Mouse (Mus musculus): Measurements from ENCODE around the gene Lbh. TPM values are rescaled to one million over a fixed set of nuclear protein-coding genes. Genes with fewer than 3 reads are reported as not detected.

The Lbh gene
- total and polyA plus RNA-seq, 2 experiments from 2014 or later = 28.5 to 478 TPM

DNA sequence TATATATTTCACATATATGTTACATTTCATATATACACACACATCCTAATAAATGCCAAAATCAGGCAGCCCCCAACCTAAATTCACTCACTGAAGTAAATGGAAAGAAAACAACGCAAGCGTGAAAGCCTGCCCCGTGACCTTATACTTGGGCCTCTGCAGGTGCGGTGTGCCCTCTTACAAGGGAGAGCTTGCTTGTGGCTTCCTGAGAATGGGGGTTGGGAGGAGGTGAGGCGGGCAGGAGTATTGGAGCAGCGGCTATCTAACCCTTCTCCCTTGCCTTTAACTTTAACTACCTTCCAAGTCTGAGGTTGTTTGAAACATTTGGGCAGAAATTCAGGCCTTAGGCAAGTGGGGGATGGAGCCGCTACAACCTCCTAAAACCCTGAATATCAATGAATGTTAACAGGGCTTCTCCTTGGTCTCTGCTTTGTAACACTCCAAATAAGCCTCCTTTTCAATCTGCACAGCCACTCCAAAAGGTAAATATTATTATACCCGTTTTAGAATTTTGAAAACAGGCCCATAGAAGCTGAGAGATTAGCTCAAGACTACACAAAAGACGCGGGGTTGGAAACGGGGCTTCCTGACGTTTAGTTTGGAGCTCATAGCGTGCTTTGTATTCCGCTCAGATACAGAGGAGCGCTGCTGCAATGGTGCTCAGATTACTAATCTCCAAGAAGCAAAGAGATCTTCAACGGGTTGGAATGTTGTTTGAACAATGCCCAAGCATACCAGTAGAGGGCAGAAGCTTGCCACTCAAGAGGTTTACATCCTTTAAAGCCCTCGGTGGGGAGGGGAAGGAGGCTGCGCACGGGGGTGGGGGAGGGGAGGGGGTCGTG is 28.3 kb upstream of the Lbh start:
- Histone ChIP-seq H3K27me3 (ENCODE audit: control insufficient read depth, insufficient read depth, low read length) (no peaks in the 10 kb centered on the region), H3K4me2 (ENCODE audit: low read depth, low read length) (no peak overlapping the region), H3K4me1 (ENCODE audit: control insufficient read depth, insufficient read depth) (0 out of 2 replicates have a peak, but pooled peaks cover 5% of the 10 kb centered on the region), H3K36me3 (replicated peaks; ENCODE audit: control insufficient read depth, insufficient read depth, low read length) (no peaks in the 10 kb centered on the region), H3K9ac (replicated peaks; ENCODE audit: low read depth, low read length) (no peak overlapping the region), H3K27ac (ENCODE audit: low read depth) (no peak overlapping the region), H3K9me3 (replicated peaks; ENCODE audit: control insufficient read depth, low read length) (no peaks in the 10 kb centered on the region), H3K4me3 (ENCODE audit: low read depth, low read length) (no peak overlapping the region)
- peak; percentile 70 for DNase-seq (ENCODE audit: low spot score)
- 28% methylated on average over 19 of the region's 20 CpGs for WGBS
- ATAC-seq (ENCODE audit: insufficient read depth, low read depth) = peak; percentile 20; the same call in 1 of the 2 replicates
- TF ChIP-seq EP300 (IDR thresholded peaks at IDR 0.05; ENCODE audit: low read depth) (no peak), CTCF (IDR thresholded peaks at IDR 0.05; ENCODE audit: low read depth) (peak; percentile 82)

DNA sequence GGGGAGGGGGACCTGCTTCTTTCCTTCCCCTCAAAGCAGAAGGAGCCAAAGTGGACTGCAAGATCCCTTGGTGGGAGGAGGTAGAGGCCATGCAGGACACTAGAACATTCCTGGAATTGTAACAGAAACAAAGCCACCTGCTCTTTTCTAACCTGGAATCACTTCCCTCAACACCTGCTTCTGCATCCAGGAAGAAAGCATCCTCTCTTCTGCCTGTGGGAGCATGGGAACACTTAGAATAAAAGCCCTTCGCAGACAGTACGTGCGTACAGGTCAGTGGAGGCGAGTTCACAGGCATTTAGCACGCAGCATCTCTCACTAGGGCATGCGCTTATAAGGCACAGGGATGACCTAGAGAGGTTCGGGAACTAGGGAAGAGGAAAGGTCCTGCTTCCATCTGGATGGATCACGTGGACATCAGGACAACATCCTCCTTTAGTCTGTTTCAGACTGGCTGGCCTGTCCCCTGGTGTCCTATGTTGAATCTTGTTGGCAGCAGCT is 27.7 kb upstream of the Lbh start:
- no peak overlapping the region for H3K4me3 ChIP-seq (ENCODE audit: low read depth, low read length)
- 52% methylated on average over 8 of the region's 8 CpGs for WGBS
- 0 out of 2 replicates have a peak, but pooled peaks cover 5% of the 10 kb centered on the region for H3K4me1 ChIP-seq (ENCODE audit: control insufficient read depth, insufficient read depth)
- no peak overlapping the region for H3K4me2 ChIP-seq (ENCODE audit: low read depth, low read length)
- no peaks in the 10 kb centered on the region for H3K9me3 ChIP-seq (replicated peaks; ENCODE audit: control insufficient read depth, low read length)
- no peak overlapping the region; the same call in 1 of the 2 replicates for H3K9ac ChIP-seq (replicated peaks; ENCODE audit: low read depth, low read length)
- H3K27ac ChIP-seq (ENCODE audit: low read depth) = no peak overlapping the region
- ATAC-seq (ENCODE audit: insufficient read depth, low read depth) (no peak), DNase-seq (ENCODE audit: low spot score) (no peak)
- H3K36me3 ChIP-seq (replicated peaks; ENCODE audit: control insufficient read depth, insufficient read depth, low read length) = no peaks in the 10 kb centered on the region
- H3K27me3 ChIP-seq (ENCODE audit: control insufficient read depth, insufficient read depth, low read length) = no peaks in the 10 kb centered on the region
- TF ChIP-seq CTCF (IDR thresholded peaks at IDR 0.05; ENCODE audit: low read depth) (no peak), EP300 (IDR thresholded peaks at IDR 0.05; ENCODE audit: low read depth) (no peak)

GRCm38 (mm10) chr17:72891556-72891955 is 26.5 kb upstream of the Lbh start:
- 90% methylated on average over 6 of the region's 6 CpGs for WGBS
- ATAC-seq (ENCODE audit: insufficient read depth, low read depth) (no peak), DNase-seq (ENCODE audit: low spot score) (no peak)
- Histone ChIP-seq H3K9ac (replicated peaks; ENCODE audit: low read depth, low read length) (no peak overlapping the region), H3K4me3 (ENCODE audit: low read depth, low read length) (no peak overlapping the region), H3K4me1 (ENCODE audit: control insufficient read depth, insufficient read depth) (0 out of 2 replicates have a peak, but pooled peaks cover 5% of the 10 kb centered on the region), H3K4me2 (ENCODE audit: low read depth, low read length) (no peak overlapping the region), H3K36me3 (replicated peaks; ENCODE audit: control insufficient read depth, insufficient read depth, low read length) (no peaks in the 10 kb centered on the region), H3K27me3 (ENCODE audit: control insufficient read depth, insufficient read depth, low read length) (no peaks in the 10 kb centered on the region), H3K9me3 (replicated peaks; ENCODE audit: control insufficient read depth, low read length) (no peaks in the 10 kb centered on the region), H3K27ac (ENCODE audit: low read depth) (no peak overlapping the region)
- TF ChIP-seq EP300 (IDR thresholded peaks at IDR 0.05; ENCODE audit: low read depth) = no peak
- TF ChIP-seq CTCF (IDR thresholded peaks at IDR 0.05; ENCODE audit: low read depth) = no peak

- Histone ChIP-seq H3K9ac (replicated peaks; ENCODE audit: low read depth, low read length) (no peak overlapping the region), H3K27ac (ENCODE audit: low read depth) (no peak overlapping the region), H3K4me3 (ENCODE audit: low read depth, low read length) (no peak overlapping the region), H3K27me3 (ENCODE audit: control insufficient read depth, insufficient read depth, low read length) (no peaks in the 10 kb centered on the region), H3K4me1 (ENCODE audit: control insufficient read depth, insufficient read depth) (0 out of 2 replicates have a peak, but pooled peaks cover 4% of the 10 kb centered on the region), H3K9me3 (replicated peaks; ENCODE audit: control insufficient read depth, low read length) (no peaks in the 10 kb centered on the region), H3K36me3 (replicated peaks; ENCODE audit: control insufficient read depth, insufficient read depth, low read length) (no peaks in the 10 kb centered on the region), H3K4me2 (ENCODE audit: low read depth, low read length) (no peak overlapping the region)
- 89% methylated on average over 3 of the region's 3 CpGs for WGBS
- no peak for TF ChIP-seq EP300 (IDR thresholded peaks at IDR 0.05; ENCODE audit: low read depth)
- no peak for TF ChIP-seq CTCF (IDR thresholded peaks at IDR 0.05; ENCODE audit: low read depth)
- ATAC-seq (ENCODE audit: insufficient read depth, low read depth) = no peak
- DNase-seq (ENCODE audit: low spot score) = no peak
These were observed 22.6 kb upstream of the Lbh start for GRCm38 (mm10) chr17:72895506-72895905.

- WGBS = 80% methylated on average over 7 of the region's 7 CpGs
- Histone ChIP-seq H3K27ac (ENCODE audit: low read depth) (no peak overlapping the region), H3K27me3 (ENCODE audit: control insufficient read depth, insufficient read depth, low read length) (no peaks in the 10 kb centered on the region), H3K9ac (replicated peaks; ENCODE audit: low read depth, low read length) (no peak overlapping the region), H3K36me3 (replicated peaks; ENCODE audit: control insufficient read depth, insufficient read depth, low read length) (no peaks in the 10 kb centered on the region), H3K4me3 (ENCODE audit: low read depth, low read length) (no peak overlapping the region), H3K4me1 (ENCODE audit: control insufficient read depth, insufficient read depth) (no peaks in the 10 kb centered on the region), H3K9me3 (replicated peaks; ENCODE audit: control insufficient read depth, low read length) (no peaks in the 10 kb centered on the region), H3K4me2 (ENCODE audit: low read depth, low read length) (no peak overlapping the region)
- TF ChIP-seq CTCF (IDR thresholded peaks at IDR 0.05; ENCODE audit: low read depth) (no peak), EP300 (IDR thresholded peaks at IDR 0.05; ENCODE audit: low read depth) (no peak)
- no peak for DNase-seq (ENCODE audit: low spot score)
- ATAC-seq (ENCODE audit: insufficient read depth, low read depth) = no peak
These were observed 21.0 kb upstream of the Lbh start for GRCm38 (mm10) chr17:72897076-72897475.
